In genomic region chr9:65951082-65951587, GRCm38 (mm10) we compare ENCODE assay signal across 17 mouse cellular contexts. TPM values are rescaled to one million over a fixed set of nuclear protein-coding genes. Genes with fewer than 3 reads are reported as not detected.
DNase-seq lines count a peak whose midpoint lies in the region; ATAC-seq lines count a peak whose summit lies in the region.
"Had no signal": no experiment of that assay in that cellular context is flagged by ENCODE, and none has a peak within 500 bp of the region (broad histone marks: within the 10 kb centered on the region; RNA-seq: fewer than 3 reads in every experiment).

No protein-coding gene starts in this region.

- peaks cover 3% of the 10 kb centered on the region; the same call in 1 of the 2 replicates for H3K36me3 ChIP-seq in kidney, embryonic 14.5 days (ENCODE audit: control insufficient read depth, insufficient read depth, low read length)
- H3K36me3 ChIP-seq: intestine, embryonic 15.5 days; lung, embryonic 15.5 days had no signal

- no peaks in the 10 kb centered on the region for H3K9me3 ChIP-seq in kidney, embryonic 14.5 days (ENCODE audit: control insufficient read depth, low read length)
- H3K9me3 ChIP-seq: heart, embryonic 15.5 days; hindbrain, embryonic 13.5 days; intestine, embryonic 15.5 days; lung, embryonic 15.5 days had no signal

- peak; percentile 13 to 22 for DNase-seq in cerebellum, adult 18-20 months
- no peak for DNase-seq in cerebellum, postnatal 4 days (ENCODE audit: low spot score in 2 of 2)
- peak; percentile 45 for DNase-seq in kidney, adult 18-20 months
- DNase-seq in cerebellum, postnatal 14 days, result peak; percentile 4 to 18
- peak; percentile 71 to 82 for DNase-seq in kidney, postnatal 25 days
- no peak for DNase-seq in right cerebral cortex, postnatal 4 days
- DNase-seq in embryo, embryonic 9.5 days (ENCODE audit: extremely low spot score), result no peak
- DNase-seq: heart, adult 18-20 months; layer of hippocampus, adult 9-11 months; midbrain, embryonic 14.5 days; right cerebral cortex, adult 18-20 months had no signal

- no peaks in the 10 kb centered on the region for H3K27me3 ChIP-seq in kidney, embryonic 14.5 days (ENCODE audit: control insufficient read depth, insufficient read depth, low read length)
- H3K27me3 ChIP-seq: heart, embryonic 15.5 days; hindbrain, embryonic 13.5 days; intestine, embryonic 15.5 days; lung, embryonic 15.5 days had no signal

- H3K27ac ChIP-seq in kidney, embryonic 14.5 days (ENCODE audit: low read depth, low read length), result no peak overlapping the region
- H3K27ac ChIP-seq: heart, embryonic 15.5 days; hindbrain, embryonic 13.5 days; intestine, embryonic 15.5 days; lung, embryonic 15.5 days; stomach, postnatal 0 days had no signal

- H3K4me2 ChIP-seq in kidney, embryonic 14.5 days (replicated peaks; ENCODE audit: low read depth, low read length), result no peak overlapping the region
- H3K4me2 ChIP-seq: heart, embryonic 15.5 days; hindbrain, embryonic 13.5 days; intestine, embryonic 15.5 days; lung, embryonic 15.5 days had no signal

- H3K4me3 ChIP-seq in kidney, embryonic 14.5 days (ENCODE audit: low read length), result no peak overlapping the region
- H3K4me3 ChIP-seq: heart, embryonic 15.5 days; hindbrain, embryonic 13.5 days; intestine, embryonic 15.5 days; lung, embryonic 15.5 days had no signal

- no peaks in the 10 kb centered on the region for H3K4me1 ChIP-seq in kidney, embryonic 14.5 days (ENCODE audit: control insufficient read depth, insufficient read depth, low read length)
- H3K4me1 ChIP-seq: heart, embryonic 15.5 days; hindbrain, embryonic 13.5 days; intestine, embryonic 15.5 days; lung, embryonic 15.5 days had no signal

- WGBS in kidney, embryonic 14.5 days, result 87% methylated on average over 3 of the region's 3 CpGs

- no peak for ATAC-seq in kidney, embryonic 14.5 days (ENCODE audit: low FRiP score, low TSS enrichment)
- ATAC-seq: intestine, embryonic 15.5 days had no signal

- no peak overlapping the region for H3K9ac ChIP-seq in kidney, embryonic 14.5 days (ENCODE audit: low read depth, low read length)
- H3K9ac ChIP-seq: heart, embryonic 15.5 days; hindbrain, embryonic 13.5 days; intestine, embryonic 15.5 days; lung, embryonic 15.5 days had no signal

RNA-seq across cellular contexts. Expression of gene Csnk1g1, which starts 42.4 kb away (rescaled TPM):
- 17.0 and 20.8 TPM in 2 replicates for polyA plus RNA-seq in kidney, embryonic 14.5 days (2014; fragmentation: Nextera tagmentation; extraction: Ambion mirVana)

RNA-seq across cellular contexts. Expression of gene Trip4, which starts 42.5 kb away (rescaled TPM):
- 24.0 and 36.6 TPM in 2 replicates for polyA plus RNA-seq in kidney, embryonic 14.5 days (2014; fragmentation: Nextera tagmentation; extraction: Ambion mirVana)

Comparison
In these comparisons a context has a peak if more than half of its experiments do, and no peak if none do; other contexts are left out.
1. DNase-seq: peak in cerebellum, adult 18-20 months (2 of 2), kidney, adult 18-20 months (single experiment), cerebellum, postnatal 14 days (2 of 2) and kidney, postnatal 25 days (2 of 2); none in cerebellum, postnatal 4 days (0 of 2), right cerebral cortex, postnatal 4 days (single experiment) and embryo, embryonic 9.5 days (single experiment).